Mouse (Mus musculus): Measurements from ENCODE around the gene Borcs8. TPM values are rescaled to one million over a fixed set of nuclear protein-coding genes. Genes with fewer than 3 reads are reported as not detected.

Borcs8 gene
- total RNA-seq, 4 experiments from 2014 or later: 17.9 to 23.3 (median 23.2) TPM

- no peak for DNase-seq (ENCODE audit: low spot score)
These were observed 39.8 kb downstream of the Borcs8 start for GRCm38 (mm10) chr8:70179082-70179481.

DNA sequence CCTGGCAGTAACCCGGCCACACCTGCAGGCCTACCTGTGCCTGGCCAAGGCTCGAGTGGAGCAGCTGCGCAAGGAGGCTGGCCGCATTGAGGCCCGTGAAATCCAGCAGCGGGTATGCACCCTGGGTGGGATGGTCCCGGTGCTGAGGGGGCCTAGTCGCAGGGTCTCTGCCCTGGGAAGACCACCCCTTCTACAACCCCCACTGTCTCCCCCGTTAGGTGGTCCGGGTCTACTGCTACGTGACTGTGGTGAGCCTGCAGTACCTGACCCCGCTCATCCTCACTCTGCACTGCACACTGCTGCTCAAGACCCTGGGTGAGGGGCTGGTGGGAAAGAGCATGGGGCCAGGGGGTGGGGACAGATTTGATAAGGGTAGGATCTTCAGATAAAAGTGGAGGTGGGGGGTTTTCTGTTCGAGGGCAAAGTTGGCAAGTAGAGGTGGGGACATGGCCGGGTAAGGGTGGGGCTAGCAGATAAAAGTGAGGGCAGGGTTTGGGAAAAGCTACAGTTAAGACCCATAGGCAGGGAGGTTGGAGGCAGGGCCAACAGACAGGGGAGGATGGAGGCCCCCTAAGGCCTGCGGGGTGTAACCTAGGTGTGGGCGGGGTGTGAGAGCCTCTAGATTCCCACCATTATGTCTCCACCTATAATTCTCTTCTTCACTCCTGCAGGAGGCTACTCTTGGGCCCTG lies 42.1 kb downstream of the Borcs8 start:
- no peak for DNase-seq (ENCODE audit: low spot score)

DNA sequence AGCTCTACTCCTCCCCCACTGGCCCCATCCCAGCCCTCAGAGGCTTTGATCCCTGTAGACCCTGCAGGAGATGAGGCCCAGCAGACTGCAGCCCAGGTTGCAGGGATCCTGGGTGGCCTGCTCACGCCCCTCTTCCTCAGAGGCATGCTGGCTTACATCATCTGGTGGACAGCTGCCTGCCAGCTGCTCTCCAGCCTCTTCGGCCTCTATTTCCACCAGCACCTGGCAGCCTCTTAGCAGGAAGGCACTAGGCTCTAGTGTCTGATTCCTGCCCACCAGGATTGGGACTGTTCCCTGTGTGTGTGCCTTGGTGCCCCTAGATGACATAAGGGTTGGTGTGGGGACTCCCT lies 42.6 kb downstream of the Borcs8 start:
- DNase-seq (ENCODE audit: low spot score): no peak

GRCm38 (mm10) chr8:70183194-70183593 lies 43.9 kb downstream of the Borcs8 start:
- DNase-seq (ENCODE audit: low spot score): no peak

DNA sequence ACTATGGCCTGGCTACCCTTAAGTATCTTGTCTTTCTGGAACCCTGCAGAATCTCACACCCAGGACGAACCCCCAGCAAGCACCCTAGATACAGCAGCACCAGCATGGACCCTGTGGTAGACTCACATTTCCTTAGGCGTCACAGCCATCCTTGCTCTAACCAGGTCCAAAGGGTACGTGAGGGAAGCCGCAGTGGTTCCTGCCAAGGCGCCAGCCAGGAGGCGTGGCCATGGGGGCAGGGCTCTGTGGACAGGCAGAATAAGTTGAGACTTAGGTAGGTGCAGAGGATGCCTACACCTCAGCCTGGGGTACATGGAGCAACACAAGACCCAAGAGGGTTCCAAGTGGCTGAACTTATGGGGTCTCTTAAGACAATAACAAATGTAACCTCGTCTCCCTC lies 49.4 kb downstream of the Borcs8 start:
- DNase-seq (ENCODE audit: low spot score): no peak

DNA sequence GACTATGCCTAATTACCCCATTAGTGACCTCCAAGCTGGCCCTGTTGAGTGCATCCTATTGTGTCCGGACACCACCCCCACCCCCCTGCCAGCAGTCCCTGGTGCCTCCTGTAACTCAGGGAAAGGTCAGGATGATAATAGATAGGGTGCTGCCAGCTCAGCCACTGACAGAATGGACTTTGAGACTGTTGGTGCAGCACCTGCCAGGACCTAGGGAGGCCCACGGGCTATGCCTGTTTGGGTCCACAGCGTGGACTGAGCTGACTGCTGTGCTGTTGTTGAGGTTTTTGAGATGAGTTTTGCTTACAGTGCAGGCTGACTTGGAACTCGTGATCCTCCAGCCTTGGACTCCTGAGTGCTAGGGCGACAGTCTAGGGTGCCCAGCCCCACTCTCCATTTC lies 53.9 kb downstream of the Borcs8 start:
- no peak for DNase-seq (ENCODE audit: low spot score)

DNA sequence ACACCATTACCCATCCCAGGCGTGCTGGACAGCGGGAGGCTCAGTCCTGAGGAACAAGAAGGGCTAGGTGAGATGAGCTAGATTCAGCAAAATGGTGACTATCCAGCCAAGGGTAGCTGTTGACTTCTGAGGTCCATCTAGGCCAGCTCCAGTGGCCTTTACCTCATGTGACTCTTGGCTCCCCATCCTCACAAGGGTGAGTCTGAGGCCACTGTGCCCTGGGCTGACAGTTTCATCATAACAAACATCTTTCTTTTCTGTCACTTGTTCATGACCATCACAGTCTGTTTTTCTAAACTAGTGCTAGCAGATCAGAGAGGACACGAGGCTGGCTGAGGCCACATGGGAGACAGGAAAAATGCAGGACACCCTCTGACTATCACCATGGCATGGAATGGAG lies 54.9 kb downstream of the Borcs8 start:
- DNase-seq (ENCODE audit: low spot score): no peak

GRCm38 (mm10) chr8:70195762-70196161 lies 56.5 kb downstream of the Borcs8 start:
- no peak for DNase-seq (ENCODE audit: low spot score)

Small RNA genes lying within 50 kb of the gene (microRNA-seq; reads per million reads assigned to microRNA genes)
- gene Mir7066: not detected

Other genes with a start within 250 kb of the Borcs8 start
- gene Tssk6, start 237.3 kb upstream of the Borcs8 start, total RNA-seq (2022): under 1 TPM in 1 of 4 experiments, not detected in 3; 0.19 TPM
- gene Ndufa13, start 236.9 kb upstream of the Borcs8 start, total RNA-seq (2022): 100 to 1,000 TPM; 373 to 528 (median 455) TPM
- gene Yjefn3, start 236.8 kb upstream of the Borcs8 start, total RNA-seq (2022): 10 to 100 TPM in 3 of 4 experiments, 1 to 10 TPM in 1; 9.5 to 16.7 (median 13.2) TPM
- 10 to 100 TPM; 28.0 to 31.2 (median 30.0) TPM for gene Gatad2a, start 143.1 kb upstream of the Borcs8 start, total RNA-seq (2022)
- gene Mau2, start 96.8 kb upstream of the Borcs8 start, total RNA-seq (2022): 10 to 100 TPM; 29.6 to 34.3 (median 31.3) TPM
- gene Sugp1, start 96.7 kb upstream of the Borcs8 start, total RNA-seq (2022): 10 to 100 TPM; 17.0 to 21.6 (median 19.1) TPM
- gene Tm6sf2, start 66.6 kb upstream of the Borcs8 start, total RNA-seq (2022): under 1 TPM; 0.44 to 0.90 (median 0.72) TPM
- gene Hapln4, start 56.0 kb upstream of the Borcs8 start, total RNA-seq (2022): under 1 TPM in 1 of 4 experiments, not detected in 3; 0.06 TPM
- gene Ncan, start 18.6 kb upstream of the Borcs8 start, total RNA-seq (2022): under 1 TPM in 1 of 4 experiments, not detected in 3; 0.13 TPM
- 1 to 10 TPM; 7.5 to 8.9 (median 8.4) TPM for gene Nr2c2ap, start 8.2 kb upstream of the Borcs8 start, total RNA-seq (2022)
- 10 to 100 TPM; 16.7 to 22.7 (median 18.8) TPM for gene Rfxank, start 345 bp upstream of the Borcs8 start, total RNA-seq (2022)
- gene Mef2b, start 212 bp downstream of the Borcs8 start, total RNA-seq (2022): under 1 TPM in 3 of 4 experiments, not detected in 1; 0.25 to 0.78 (median 0.29) TPM
- 100 to 1,000 TPM in 3 of 4 experiments, 10 to 100 TPM in 1; 93.6 to 114 (median 106) TPM for gene Tmem161a, start 32.9 kb downstream of the Borcs8 start, total RNA-seq (2022)
- 10 to 100 TPM; 43.7 to 67.9 (median 57.0) TPM for gene Slc25a42, start 72.8 kb downstream of the Borcs8 start, total RNA-seq (2022)
- 10 to 100 TPM; 39.4 to 47.4 (median 41.7) TPM for gene Sugp2, start 94.7 kb downstream of the Borcs8 start, total RNA-seq (2022)
- gene Armc6, start 95.0 kb downstream of the Borcs8 start, total RNA-seq (2022): 1 to 10 TPM; 6.8 to 9.0 (median 7.4) TPM
- gene Homer3, start 143.3 kb downstream of the Borcs8 start, total RNA-seq (2022): 1 to 10 TPM; 7.8 to 9.1 (median 8.0) TPM
- 10 to 100 TPM; 26.0 to 34.5 (median 31.9) TPM for gene Ddx49, start 163.0 kb downstream of the Borcs8 start, total RNA-seq (2022)
- gene Cope, start 163.0 kb downstream of the Borcs8 start, total RNA-seq (2022): 100 to 1,000 TPM; 148 to 165 (median 161) TPM
- gene Cers1, start 176.3 kb downstream of the Borcs8 start, total RNA-seq (2022): under 1 TPM; 0.14 to 0.53 (median 0.38) TPM
- under 1 TPM in 3 of 4 experiments, not detected in 1; 0.23 to 0.85 (median 0.41) TPM for gene Gdf1, start 190.3 kb downstream of the Borcs8 start, total RNA-seq (2022)
- 10 to 100 TPM; 46.7 to 48.8 (median 47.5) TPM for gene Upf1, start 213.8 kb downstream of the Borcs8 start, total RNA-seq (2022)
- 1 to 10 TPM; 4.7 to 7.7 (median 6.2) TPM for gene Comp, start 234.1 kb downstream of the Borcs8 start, total RNA-seq (2022)